Mouse (Mus musculus) stomach, embryonic 16.5 days (tissue): Measurements from ENCODE around the gene Mmp15. TPM values are rescaled to one million over a fixed set of nuclear protein-coding genes. Genes with fewer than 3 reads are reported as not detected.
A peak's percentile ranks its signal among the peaks of the same experiment; 100 is the strongest.

Experiments used
- ATAC-seq: fragments of 200-750 bp; cut with Nextera tagmentation; 2 replicates; pipeline ENCODE4 v1.8.0; 2017; ENCODE audit warnings: moderate number of reproducible peaks, moderate TSS enrichment; ENCODE audit not compliant: insufficient read depth, low FRiP score
- H3K27ac ChIP-seq: fragments of 300-500 bp; sonication (generic); 2 replicates; pipeline ENCODE4 v1.5.1; 2014; ENCODE audit warnings: low read length
- H3K27me3 ChIP-seq: fragments of 300-500 bp; sonication (generic); 2 replicates; pipeline ENCODE4 v1.6.1; 2014; ENCODE audit warnings: low read length, control low read depth, mixed read lengths; ENCODE audit not compliant: control insufficient read depth, insufficient read depth
- H3K36me3 ChIP-seq: fragments of 300-500 bp; sonication (generic); 2 replicates; pipeline ENCODE4 v1.6.1; 2014; ENCODE audit warnings: low read length; ENCODE audit not compliant: control insufficient read depth, insufficient read depth
- H3K4me1 ChIP-seq: fragments of 300-500 bp; sonication (generic); 2 replicates; pipeline ENCODE4 v1.6.1; 2014; ENCODE audit warnings: low read length, control low read depth, mixed read lengths; ENCODE audit not compliant: control insufficient read depth, insufficient read depth
- H3K4me2 ChIP-seq: fragments of 300-500 bp; sonication (generic); 2 replicates; pipeline ENCODE4 v1.6.1; 2014; ENCODE audit warnings: low read depth, low read length, mixed read lengths
- H3K4me3 ChIP-seq: fragments of 300-500 bp; sonication (generic); replicated peaks from 2 replicates; pipeline ENCODE4 v1.5.1; 2014; ENCODE audit warnings: mild to moderate bottlenecking, low read length
- H3K9ac ChIP-seq: fragments of 300-500 bp; sonication (generic); 2 replicates; pipeline ENCODE4 v1.6.1; 2014; ENCODE audit warnings: low read length
- H3K9me3 ChIP-seq: fragments of 300-500 bp; sonication (generic); replicated peaks from 2 replicates; pipeline ENCODE4 v1.6.1; 2016; ENCODE audit warnings: low read length, control low read depth; ENCODE audit not compliant: control insufficient read depth
- WGBS: fragments of 180-500 bp; shearing (Covaris S2); extraction: QIAGEN DNeasy Blood & Tissue Kit; methylation state at CpG from one replicate; pipeline ENCODE4 v1.1.7; 2014; 5-methylcytosine and 5-hydroxymethylcytosine counted together
- polyA plus RNA-seq: library from polyadenylated mRNA; unstranded; fragments of >200 nt; fragmentation: Nextera tagmentation; extraction: Ambion mirVana; gene quantifications from 2 replicates; pipeline ENCODE4 v1.2.1, GENCODE M21; 2015

Mmp15 gene
- polyA plus RNA-seq: 13.4 and 15.3 TPM in 2 replicates

- Histone ChIP-seq H3K4me2 (peak within 1 kb of the TSS; percentile 93), H3K4me1 (peaks cover 18% of the 10 kb centered on the region), H3K9me3 (no peaks in the 10 kb centered on the region), H3K9ac (peak within 1 kb of the TSS; percentile 86), H3K27me3 (0 out of 2 replicates have a peak, but pooled peaks cover 3% of the 10 kb centered on the region), H3K27ac (peak within 1 kb of the TSS; percentile 93), H3K36me3 (no peaks in the 10 kb centered on the region), H3K4me3 (peak within 1 kb of the TSS; percentile 88)
- ATAC-seq: peak; percentile 83
- WGBS: under 1% methylated on average over 78 of the region's 80 CpGs
Measured at GRCm38 (mm10) chr8:95352151-95352870, at the start of gene Mmp15. TSS of gene Mmp15 (plus strand) at chr8:95352268.

- Histone ChIP-seq H3K9me3 (no peaks in the 10 kb centered on the region), H3K9ac (no peak overlapping the region), H3K4me3 (no peak overlapping the region), H3K4me2 (no peak overlapping the region), H3K27ac (no peak overlapping the region), H3K4me1 (no peaks in the 10 kb centered on the region), H3K27me3 (no peaks in the 10 kb centered on the region), H3K36me3 (no peaks in the 10 kb centered on the region)
- ATAC-seq: no peak
- WGBS: 12% methylated on average over 5 of the region's 5 CpGs
Measured at GRCm38 (mm10) chr8:95302410-95302809, 49.7 kb upstream of the Mmp15 start.

GRCm38 (mm10) chr8:95305526-95305925 lies 46.5 kb upstream of the Mmp15 start:
- Histone ChIP-seq H3K9ac (no peak overlapping the region), H3K4me2 (no peak overlapping the region), H3K9me3 (no peaks in the 10 kb centered on the region), H3K4me3 (no peak overlapping the region), H3K27ac (no peak overlapping the region), H3K36me3 (no peaks in the 10 kb centered on the region), H3K4me1 (no peaks in the 10 kb centered on the region), H3K27me3 (no peaks in the 10 kb centered on the region)
- no peak for ATAC-seq
- WGBS: 59% methylated on average over 4 of the region's 4 CpGs

- no peak for ATAC-seq
- H3K27ac ChIP-seq: no peak within 1 kb of the TSS
- H3K36me3 ChIP-seq: no peaks in the 10 kb centered on the region
- WGBS: 36% methylated on average over 6 of the region's 6 CpGs
- no peaks in the 10 kb centered on the region for H3K27me3 ChIP-seq
- H3K9ac ChIP-seq: no peak within 1 kb of the TSS
- no peaks in the 10 kb centered on the region for H3K4me1 ChIP-seq
- H3K4me2 ChIP-seq: no peak within 1 kb of the TSS
- no peak within 1 kb of the TSS for H3K4me3 ChIP-seq
- no peaks in the 10 kb centered on the region for H3K9me3 ChIP-seq
Measured at GRCm38 (mm10) chr8:95306431-95306830, 45.6 kb upstream of the Mmp15 start, which contains the start of gene Cngb1. TSS of gene Cngb1 (minus strand) at chr8:95306585.

- Histone ChIP-seq H3K27ac (no peak within 1 kb of the TSS), H3K4me2 (no peak within 1 kb of the TSS), H3K4me3 (no peak within 1 kb of the TSS), H3K36me3 (no peaks in the 10 kb centered on the region), H3K9ac (no peak within 1 kb of the TSS), H3K9me3 (no peaks in the 10 kb centered on the region), H3K27me3 (no peaks in the 10 kb centered on the region), H3K4me1 (no peaks in the 10 kb centered on the region)
- ATAC-seq: no peak
- 37% methylated on average over 6 of the region's 6 CpGs for WGBS
Measured at GRCm38 (mm10) chr8:95310342-95310970, 41.6 kb upstream of the Mmp15 start, which contains the start of gene Tepp. TSS of gene Tepp (plus strand) at chr8:95310566.

GRCm38 (mm10) chr8:95312836-95313235 lies 39.2 kb upstream of the Mmp15 start:
- Histone ChIP-seq H3K27ac (no peak overlapping the region), H3K4me3 (no peak overlapping the region), H3K36me3 (no peaks in the 10 kb centered on the region), H3K9me3 (no peaks in the 10 kb centered on the region), H3K9ac (no peak overlapping the region), H3K4me1 (no peaks in the 10 kb centered on the region), H3K4me2 (no peak overlapping the region), H3K27me3 (no peaks in the 10 kb centered on the region)
- 63% methylated on average over 18 of the region's 18 CpGs for whole genome bisulfite sequencing
- ATAC-seq: no peak

- Histone ChIP-seq H3K27me3 (no peaks in the 10 kb centered on the region), H3K4me3 (no peak overlapping the region), H3K4me2 (no peak overlapping the region), H3K36me3 (no peaks in the 10 kb centered on the region), H3K27ac (no peak overlapping the region), H3K9ac (no peak overlapping the region), H3K4me1 (no peaks in the 10 kb centered on the region), H3K9me3 (no peaks in the 10 kb centered on the region)
- WGBS: 86% methylated on average over 6 of the region's 6 CpGs
- ATAC-seq: no peak
Measured at GRCm38 (mm10) chr8:95313857-95314256, 38.2 kb upstream of the Mmp15 start.

- H3K27ac ChIP-seq: no peak overlapping the region
- H3K27me3 ChIP-seq: no peaks in the 10 kb centered on the region
- H3K36me3 ChIP-seq: no peaks in the 10 kb centered on the region
- H3K9me3 ChIP-seq: no peaks in the 10 kb centered on the region
- H3K4me2 ChIP-seq: no peak overlapping the region
- no peak for ATAC-seq
- H3K4me1 ChIP-seq: no peaks in the 10 kb centered on the region
- H3K9ac ChIP-seq: no peak overlapping the region
- no peak overlapping the region for H3K4me3 ChIP-seq
- WGBS: 81% methylated on average over 2 of the region's 2 CpGs
Measured at GRCm38 (mm10) chr8:95314707-95315106, 37.4 kb upstream of the Mmp15 start.

GRCm38 (mm10) chr8:95315350-95315749 lies 36.7 kb upstream of the Mmp15 start:
- WGBS: 96% methylated on average over 1 of the region's 1 CpGs
- Histone ChIP-seq H3K4me1 (peaks cover 4% of the 10 kb centered on the region; the same call in 1 of the 2 replicates), H3K36me3 (no peaks in the 10 kb centered on the region), H3K9me3 (no peaks in the 10 kb centered on the region), H3K4me2 (no peak overlapping the region), H3K9ac (no peak overlapping the region), H3K27ac (no peak overlapping the region), H3K27me3 (no peaks in the 10 kb centered on the region), H3K4me3 (no peak overlapping the region)
- ATAC-seq: no peak
